Mouse (Mus musculus): ENCODE measurements around the gene Snrk. TPM values are rescaled to one million over a fixed set of nuclear protein-coding genes. Genes with fewer than 3 reads are reported as not detected.

Gene Snrk
- polyA plus RNA-seq, 1 experiment from 2014 or later = 79.8 TPM

GRCm38 (mm10) chr9:122091171-122091570 is 25.9 kb upstream of the Snrk start:
- Histone ChIP-seq H3K36me3 (replicated peaks) (no peaks in the 10 kb centered on the region), H3K9me3 (no peaks in the 10 kb centered on the region), H3K4me1 (no peaks in the 10 kb centered on the region), H3K4me2 (no peak overlapping the region), H3K4me3 (no peak overlapping the region), H3K27ac (no peak overlapping the region), H3K27me3 (replicated peaks) (no peaks in the 10 kb centered on the region), H3K9ac (no peak overlapping the region)
- no peak for ATAC-seq (replicated peaks)
- 38% methylated on average over 7 of the region's 7 CpGs for WGBS

GRCm38 (mm10) chr9:122091782-122092228 is 25.3 kb upstream of the Snrk start:
- no peaks in the 10 kb centered on the region for H3K4me1 ChIP-seq
- H3K9ac ChIP-seq = no peak overlapping the region
- ATAC-seq (replicated peaks) = no peak
- H3K4me3 ChIP-seq = no peak overlapping the region
- H3K4me2 ChIP-seq = no peak overlapping the region
- WGBS = 69% methylated on average over 5 of the region's 5 CpGs
- H3K36me3 ChIP-seq (replicated peaks) = no peaks in the 10 kb centered on the region
- H3K27ac ChIP-seq = no peak overlapping the region
- H3K27me3 ChIP-seq (replicated peaks) = no peaks in the 10 kb centered on the region
- H3K9me3 ChIP-seq = no peaks in the 10 kb centered on the region

GRCm38 (mm10) chr9:122094171-122094570 is 22.9 kb upstream of the Snrk start:
- 96% methylated on average over 1 of the region's 1 CpGs for WGBS

GRCm38 (mm10) chr9:122096822-122097511 is 20.1 kb upstream of the Snrk start:
- 95% methylated on average over 5 of the region's 5 CpGs for WGBS
- Histone ChIP-seq H3K4me3 (no peak overlapping the region), H3K27ac (no peak overlapping the region), H3K9me3 (no peaks in the 10 kb centered on the region), H3K27me3 (replicated peaks) (no peaks in the 10 kb centered on the region), H3K9ac (no peak overlapping the region), H3K36me3 (replicated peaks) (no peaks in the 10 kb centered on the region), H3K4me1 (no peaks in the 10 kb centered on the region), H3K4me2 (no peak overlapping the region)
- no peak for ATAC-seq (replicated peaks)

More at GRCm38 (mm10) chr9:122094171-122094570, 22.9 kb upstream of the Snrk start:
- H3K4me1 ChIP-seq = no peaks in the 10 kb centered on the region
- no peak overlapping the region for H3K27ac ChIP-seq
- H3K4me3 ChIP-seq = no peak overlapping the region
- no peaks in the 10 kb centered on the region for H3K36me3 ChIP-seq (replicated peaks)
- no peak for ATAC-seq (replicated peaks)
- no peaks in the 10 kb centered on the region for H3K9me3 ChIP-seq
- H3K27me3 ChIP-seq (replicated peaks) = no peaks in the 10 kb centered on the region
- H3K4me2 ChIP-seq = no peak overlapping the region
- no peak overlapping the region for H3K9ac ChIP-seq

GRCm38 (mm10) chr9:122097535-122097934 is 19.5 kb upstream of the Snrk start:
- Histone ChIP-seq H3K9me3 (no peaks in the 10 kb centered on the region), H3K9ac (no peak overlapping the region), H3K36me3 (replicated peaks) (no peaks in the 10 kb centered on the region), H3K4me2 (no peak overlapping the region), H3K27ac (no peak overlapping the region), H3K27me3 (replicated peaks) (no peaks in the 10 kb centered on the region), H3K4me1 (no peaks in the 10 kb centered on the region), H3K4me3 (no peak overlapping the region)
- ATAC-seq (replicated peaks) = no peak
- 71% methylated on average over 6 of the region's 6 CpGs for WGBS

GRCm38 (mm10) chr9:122100584-122101127 is 16.4 kb upstream of the Snrk start:
- no peak overlapping the region for H3K4me2 ChIP-seq
- no peak overlapping the region for H3K27ac ChIP-seq
- no peak for ATAC-seq (replicated peaks)

GRCm38 (mm10) chr9:122101196-122101595 is 15.9 kb upstream of the Snrk start:
- Histone ChIP-seq H3K4me1 (no peaks in the 10 kb centered on the region), H3K36me3 (replicated peaks) (no peaks in the 10 kb centered on the region), H3K4me3 (no peak overlapping the region), H3K27ac (no peak overlapping the region), H3K9me3 (no peaks in the 10 kb centered on the region), H3K27me3 (replicated peaks) (no peaks in the 10 kb centered on the region), H3K4me2 (no peak overlapping the region), H3K9ac (no peak overlapping the region)
- 84% methylated on average over 4 of the region's 4 CpGs for WGBS
- ATAC-seq (replicated peaks) = no peak

More at GRCm38 (mm10) chr9:122100584-122101127, 16.4 kb upstream of the Snrk start:
- H3K9ac ChIP-seq = no peak overlapping the region
- H3K4me1 ChIP-seq = no peaks in the 10 kb centered on the region
- no peak overlapping the region for H3K4me3 ChIP-seq
- no peaks in the 10 kb centered on the region for H3K27me3 ChIP-seq (replicated peaks)
- no peaks in the 10 kb centered on the region for H3K36me3 ChIP-seq (replicated peaks)
- H3K9me3 ChIP-seq = no peaks in the 10 kb centered on the region

GRCm38 (mm10) chr9:122103550-122104284 is 13.3 kb upstream of the Snrk start:
- Histone ChIP-seq H3K4me2 (no peak overlapping the region), H3K9ac (no peak overlapping the region)
- ATAC-seq (replicated peaks) = no peak

GRCm38 (mm10) chr9:122104285-122104829 is 12.7 kb upstream of the Snrk start:
- Histone ChIP-seq H3K4me3 (no peak overlapping the region), H3K4me1 (no peaks in the 10 kb centered on the region), H3K27me3 (replicated peaks) (no peaks in the 10 kb centered on the region), H3K4me2 (no peak overlapping the region), H3K36me3 (replicated peaks) (no peaks in the 10 kb centered on the region), H3K27ac (no peak overlapping the region), H3K9me3 (no peaks in the 10 kb centered on the region), H3K9ac (no peak overlapping the region)
- 58% methylated on average over 7 of the region's 7 CpGs for WGBS
- no peak for ATAC-seq (replicated peaks)

More at GRCm38 (mm10) chr9:122103550-122104284, 13.3 kb upstream of the Snrk start:
- WGBS = 50% methylated on average over 9 of the region's 9 CpGs
- Histone ChIP-seq H3K36me3 (replicated peaks) (no peaks in the 10 kb centered on the region), H3K27ac (no peak overlapping the region), H3K9me3 (no peaks in the 10 kb centered on the region), H3K4me3 (no peak overlapping the region), H3K27me3 (replicated peaks) (no peaks in the 10 kb centered on the region), H3K4me1 (no peaks in the 10 kb centered on the region)

- Histone ChIP-seq H3K9ac (no peak overlapping the region), H3K27ac (no peak overlapping the region), H3K9me3 (no peaks in the 10 kb centered on the region), H3K27me3 (replicated peaks) (no peaks in the 10 kb centered on the region), H3K4me1 (no peaks in the 10 kb centered on the region), H3K4me3 (no peak overlapping the region), H3K36me3 (replicated peaks) (no peaks in the 10 kb centered on the region), H3K4me2 (no peak overlapping the region)
- no peak for ATAC-seq (replicated peaks)
- WGBS = 67% methylated on average over 7 of the region's 7 CpGs
Measured at GRCm38 (mm10) chr9:122107701-122108375, 9.2 kb upstream of the Snrk start.

- Histone ChIP-seq H3K4me3 (no peak overlapping the region), H3K4me1 (no peaks in the 10 kb centered on the region), H3K9ac (no peak overlapping the region), H3K4me2 (no peak overlapping the region), H3K27me3 (replicated peaks) (no peaks in the 10 kb centered on the region), H3K27ac (no peak overlapping the region), H3K36me3 (replicated peaks) (no peaks in the 10 kb centered on the region), H3K9me3 (no peaks in the 10 kb centered on the region)
- no peak for ATAC-seq (replicated peaks)
- WGBS = 57% methylated on average over 8 of the region's 8 CpGs
Measured at GRCm38 (mm10) chr9:122109553-122110225, 7.4 kb upstream of the Snrk start.

Data from midbrain, embryonic 15.5 days (tissue).